Mouse (Mus musculus): Measurements from ENCODE around the gene Sox6. TPM values are rescaled to one million over a fixed set of nuclear protein-coding genes. Genes with fewer than 3 reads are reported as not detected.

The Sox6 gene
- total and polyA plus RNA-seq, 3 experiments, result 0.09 to 1.3 (median 0.90) TPM

GRCm38 (mm10) chr7:115721624-115722540 lies 316.7 kb downstream of the Sox6 start:
- Histone ChIP-seq H3K4me2 (ENCODE audit: insufficient read depth, low read depth, poor library complexity, severe bottlenecking) (no peak overlapping the region), H3K36me3 (replicated peaks in 1 of 2; ENCODE audit: control insufficient read depth in 1 of 2, insufficient read depth in 1 of 2, low read length in 1 of 2) (no peaks in the 10 kb centered on the region), H3K9me3 (replicated peaks; ENCODE audit: low read length) (no peaks in the 10 kb centered on the region), H3K4me1 (ENCODE audit: control insufficient read depth in 1 of 2, insufficient read depth in 2 of 2) (no peaks in the 10 kb centered on the region), H3K27me3 (replicated peaks) (no peaks in the 10 kb centered on the region), H3K9ac (ENCODE audit: insufficient read depth, low read depth) (no peak overlapping the region), H3K4me3 (replicated peaks in 1 of 3; ENCODE audit: low read depth in 2 of 3, low read length in 2 of 3, poor library complexity in 1 of 3) (no peak overlapping the region), H3K27ac (ENCODE audit: insufficient read depth, low read depth) (no peak overlapping the region), H3K79me2 (replicated peaks; ENCODE audit: control insufficient read depth, extremely low read depth, insufficient read depth, poor library complexity, severe bottlenecking) (no peaks in the 10 kb centered on the region)
- dilution Hi-C loops (cut with MboI; ENCODE audit: extremely low pct_ligation_motif_present, extremely low pct_unique_long_range_greater_than_20kb, low sequenced_read_pairs) (no loop called here), in situ Hi-C loops (cut with MboI; ENCODE audit: low pct_ligation_motif_present, low pct_unique_long_range_greater_than_20kb, low sequenced_read_pairs) (no loop called here)
- TF ChIP-seq E2F4 (IDR thresholded peaks at IDR 0.05; ENCODE audit: insufficient replicate concordance, low read depth, low read length), result no peak
- no peak for TF ChIP-seq MAZ (IDR thresholded peaks at IDR 0.05; ENCODE audit: low read depth, low read length)
- no peak for TF ChIP-seq UBTF (IDR thresholded peaks at IDR 0.05; ENCODE audit: low read depth, low read length)
- no peak for TF ChIP-seq ETS1 (conservative IDR thresholded peaks at IDR 0.05; ENCODE audit: low read depth, low read length)
- no peak for TF ChIP-seq CHD1 (IDR thresholded peaks at IDR 0.05; ENCODE audit: low read depth, low read length)
- TF ChIP-seq MXI1 (IDR thresholded peaks at IDR 0.05; ENCODE audit: low read depth, low read length), result no peak
- no peak for TF ChIP-seq ZKSCAN1 (IDR thresholded peaks at IDR 0.05; ENCODE audit: borderline replicate concordance, low read depth, low read length)
- no peak for TF ChIP-seq POLR2AphosphoS2 (IDR thresholded peaks at IDR 0.05; ENCODE audit: low read depth, low read length)
- no peak for TF ChIP-seq RAD21 (IDR thresholded peaks at IDR 0.05; ENCODE audit: low read depth, low read length)
- TF ChIP-seq ZNF384 (IDR thresholded peaks at IDR 0.05; ENCODE audit: low read depth, low read length), result no peak
- TF ChIP-seq KAT2A (IDR thresholded peaks at IDR 0.05; ENCODE audit: insufficient replicate concordance, low read length), result no peak
- TF ChIP-seq TBP (conservative IDR thresholded peaks at IDR 0.05; ENCODE audit: low read depth, low read length), result no peak
- no peak for TF ChIP-seq IRF4 (IDR thresholded peaks at IDR 0.05; ENCODE audit: low read depth, low read length)
- no peak for TF ChIP-seq NELFE (IDR thresholded peaks at IDR 0.05; ENCODE audit: low read depth, low read length)
- no peak for TF ChIP-seq USF2 (conservative IDR thresholded peaks at IDR 0.05; ENCODE audit: low read depth, low read length)
- TF ChIP-seq NRF1 (IDR thresholded peaks at IDR 0.05; ENCODE audit: low read depth, low read length), result no peak
- TF ChIP-seq JUND (conservative IDR thresholded peaks at IDR 0.05; ENCODE audit: low read depth, low read length), result no peak
- no peak for TF ChIP-seq SIN3A (IDR thresholded peaks at IDR 0.05; ENCODE audit: low read length)
- no peak for TF ChIP-seq CTCF (conservative IDR thresholded peaks at IDR 0.05 in 1 of 2, IDR thresholded peaks at IDR 0.05 in 1 of 2; ENCODE audit: low read depth in 2 of 2, low read length in 2 of 2)
- TF ChIP-seq MAX (IDR thresholded peaks at IDR 0.05; ENCODE audit: low read length), result no peak
- no peak for DNase-seq (ENCODE audit: extremely low read depth)

DNA sequence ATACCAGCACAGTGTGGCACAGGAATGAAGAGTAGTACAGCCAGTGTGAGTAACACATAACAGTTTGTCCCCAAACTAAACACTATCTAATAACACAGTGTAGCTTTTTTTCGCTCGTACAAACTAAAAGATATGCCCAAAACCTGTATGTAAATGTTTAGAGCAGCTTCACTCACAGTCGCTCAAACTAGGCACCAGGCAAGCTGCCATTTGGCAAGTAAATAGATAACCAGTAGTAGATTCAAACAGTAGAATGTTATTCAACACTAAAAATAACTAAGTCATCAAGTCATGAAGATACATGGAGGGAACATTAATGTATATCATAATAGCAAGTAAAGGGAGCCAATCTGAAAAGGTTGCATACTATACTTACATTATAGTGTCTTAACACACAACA lies 318.8 kb downstream of the Sox6 start:
- H3K79me2 ChIP-seq (replicated peaks; ENCODE audit: control insufficient read depth, extremely low read depth, insufficient read depth, poor library complexity, severe bottlenecking), result no peaks in the 10 kb centered on the region
- TF ChIP-seq MAX (IDR thresholded peaks at IDR 0.05; ENCODE audit: low read length) (no peak), TCF12 (IDR thresholded peaks at IDR 0.05; ENCODE audit: low read depth, low read length) (no peak), MEF2A (IDR thresholded peaks at IDR 0.05; ENCODE audit: borderline replicate concordance, low read depth, low read length) (no peak), BHLHE40 (IDR thresholded peaks at IDR 0.05; ENCODE audit: low read depth, low read length) (no peak), RAD21 (IDR thresholded peaks at IDR 0.05; ENCODE audit: low read depth, low read length) (no peak), RCOR1 (conservative IDR thresholded peaks at IDR 0.05; ENCODE audit: low read depth, low read length) (no peak), ETS1 (conservative IDR thresholded peaks at IDR 0.05; ENCODE audit: low read depth, low read length) (no peak), MYC (IDR thresholded peaks at IDR 0.05; ENCODE audit: low read depth, low read length) (no peak), KAT2A (IDR thresholded peaks at IDR 0.05; ENCODE audit: insufficient replicate concordance, low read length) (no peak), CTCF (conservative IDR thresholded peaks at IDR 0.05 in 1 of 2, IDR thresholded peaks at IDR 0.05 in 1 of 2; ENCODE audit: low read depth in 2 of 2, low read length in 2 of 2) (no peak)
- no peak overlapping the region for H3K4me3 ChIP-seq (replicated peaks in 1 of 3; ENCODE audit: low read depth in 2 of 3, low read length in 2 of 3, poor library complexity in 1 of 3)
- H3K27ac ChIP-seq (ENCODE audit: insufficient read depth, low read depth), result no peak overlapping the region
- H3K9ac ChIP-seq (ENCODE audit: insufficient read depth, low read depth), result no peak overlapping the region
- H3K36me3 ChIP-seq (replicated peaks in 1 of 2; ENCODE audit: control insufficient read depth in 1 of 2, insufficient read depth in 1 of 2, low read length in 1 of 2), result no peaks in the 10 kb centered on the region
- no peaks in the 10 kb centered on the region for H3K4me1 ChIP-seq (ENCODE audit: control insufficient read depth in 1 of 2, insufficient read depth in 2 of 2)
- DNase-seq (ENCODE audit: extremely low read depth), result no peak
- no peaks in the 10 kb centered on the region for H3K27me3 ChIP-seq (replicated peaks)
- dilution Hi-C loops (cut with MboI; ENCODE audit: extremely low pct_ligation_motif_present, extremely low pct_unique_long_range_greater_than_20kb, low sequenced_read_pairs) (no loop called here), in situ Hi-C loops (cut with MboI; ENCODE audit: low pct_ligation_motif_present, low pct_unique_long_range_greater_than_20kb, low sequenced_read_pairs) (no loop called here)
- H3K4me2 ChIP-seq (ENCODE audit: insufficient read depth, low read depth, poor library complexity, severe bottlenecking), result no peak overlapping the region
- no peaks in the 10 kb centered on the region for H3K9me3 ChIP-seq (replicated peaks; ENCODE audit: low read length)
